Mouse (Mus musculus) ES-E14 (cell line): ENCODE results near the gene Alad. TPM values are rescaled to one million over a fixed set of nuclear protein-coding genes. Genes with fewer than 3 reads are reported as not detected.
A peak's percentile ranks its signal among the peaks of the same experiment; 100 is the strongest.

Source experiments
- DNase-seq: peaks from one replicate; pipeline ENCODE4 v3.0.0-alpha.2; 2013; ENCODE audit warnings: low read depth, low spot score
- H3K27ac ChIP-seq: 2 replicates; pipeline ENCODE4 v1.5.1; 2012; ENCODE audit warnings: low read depth, mild to moderate bottlenecking, low read length, moderate library complexity, mixed read lengths; ENCODE audit not compliant: poor library complexity, insufficient read depth, severe bottlenecking
- H3K36me3 ChIP-seq: 2 replicates; pipeline ENCODE4 v1.6.1; 2012; ENCODE audit warnings: mild to moderate bottlenecking, low read length, moderate library complexity, mixed read lengths; ENCODE audit not compliant: control insufficient read depth, poor library complexity, insufficient read depth, severe bottlenecking
- H3K4me1 ChIP-seq, 2 experiments: fragments of 150-350 bp in 1 of 2; sonication (generic) in 1 of 2; 2 replicates each; pipeline ENCODE4 v1.6.1; 2012; ENCODE audit warnings: low read length in 2 of 2, mild to moderate bottlenecking in 1 of 2, mixed read lengths in 1 of 2; ENCODE audit not compliant: control insufficient read depth in 2 of 2, insufficient read depth in 2 of 2, poor library complexity in 1 of 2
- H3K4me3 ChIP-seq, 2 experiments: fragments of 150-350 bp in 1 of 2; sonication (generic) in 1 of 2; 2 replicates each; pipeline ENCODE4 v1.5.1; 2012; ENCODE audit warnings: low read length in 2 of 2, low read depth in 1 of 2, mild to moderate bottlenecking in 1 of 2, mixed read lengths in 1 of 2; ENCODE audit not compliant: insufficient read depth in 1 of 2, poor library complexity in 1 of 2, severe bottlenecking in 1 of 2
- H3K9ac ChIP-seq: 2 replicates; pipeline ENCODE4 v1.6.1; 2012; ENCODE audit warnings: low read depth, mild to moderate bottlenecking, low read length, mixed read lengths; ENCODE audit not compliant: poor library complexity, insufficient read depth, severe bottlenecking
- H3K9me3 ChIP-seq: fragments of 150-350 bp; sonication (generic); 2 replicates; pipeline ENCODE4 v1.6.1; 2012; ENCODE audit warnings: low read depth, mild to moderate bottlenecking, low read length; ENCODE audit not compliant: control insufficient read depth, insufficient read depth
- CHD2 ChIP-seq: IDR thresholded peaks from 2 replicates; pipeline ENCODE4 v1.6.1; 2014; ENCODE audit warnings: mild to moderate bottlenecking, low read depth, low read length, inconsistent platforms
- HCFC1 ChIP-seq: IDR thresholded peaks from 2 replicates; pipeline ENCODE4 v1.6.1; 2012; ENCODE audit warnings: low read length, inconsistent platforms, borderline replicate concordance; ENCODE audit not compliant: insufficient read depth
- MAFK ChIP-seq: IDR thresholded peaks from 2 replicates; pipeline ENCODE4 v1.6.1; 2014; ENCODE audit warnings: mild to moderate bottlenecking, low read depth, low read length, inconsistent platforms; ENCODE audit not compliant: insufficient read depth
- ZC3H11A ChIP-seq: IDR thresholded peaks from 2 replicates; pipeline ENCODE4 v1.6.1; 2012; ENCODE audit warnings: low read depth, mild to moderate bottlenecking, inconsistent platforms, low read length, borderline replicate concordance
- ZNF384 ChIP-seq: IDR thresholded peaks from 2 replicates; pipeline ENCODE4 v1.6.1; 2012; ENCODE audit warnings: low read depth, low read length, inconsistent platforms
- in situ Hi-C, 2 experiments: fragments of 600-800 bp; cut with MboI; formaldehyde crosslinking; loops; one replicate each; pipeline ENCODE4 v1.15.1; 2025; ENCODE audit warnings: low sequenced_read_pairs in 2 of 2, inconsistent platforms in 1 of 2; ENCODE audit not compliant: unreplicated experiment in 2 of 2
- total RNA-seq: library from RNA; depleted of rRNA; stranded (reverse); fragments of 300-350 nt; gene quantifications from 2 replicates; pipeline ENCODE4 v1.2.3, GENCODE M21; 2012

Alad gene
- total RNA-seq, 1 experiment: 27.9 TPM

- H3K36me3 ChIP-seq: no peaks in the 10 kb centered on the region
- H3K27ac ChIP-seq: no peak overlapping the region
- in situ Hi-C loops: no loop called here
- no peaks in the 10 kb centered on the region for H3K4me1 ChIP-seq
- DNase-seq: no peak
- TF ChIP-seq HCFC1 (no peak), MAFK (no peak), ZNF384 (no peak), CHD2 (no peak), ZC3H11A (no peak)
- no peak overlapping the region for H3K9ac ChIP-seq
- no peak overlapping the region for H3K4me3 ChIP-seq
- H3K9me3 ChIP-seq: no peaks in the 10 kb centered on the region
Measured at GRCm38 (mm10) chr4:62477542-62478244, 42.0 kb downstream of the Alad start.

GRCm38 (mm10) chr4:62475793-62476192 is 43.9 kb downstream of the Alad start:
- in situ Hi-C loops: no loop called here
- TF ChIP-seq ZC3H11A (no peak), HCFC1 (no peak)
- no peaks in the 10 kb centered on the region for H3K9me3 ChIP-seq
- no peaks in the 10 kb centered on the region for H3K4me1 ChIP-seq
- H3K9ac ChIP-seq: no peak overlapping the region
- no peak overlapping the region for H3K4me3 ChIP-seq
- DNase-seq: no peak
- no peaks in the 10 kb centered on the region for H3K36me3 ChIP-seq
- no peak overlapping the region for H3K27ac ChIP-seq

- Histone ChIP-seq H3K4me3 (no peak overlapping the region), H3K36me3 (no peaks in the 10 kb centered on the region), H3K27ac (no peak overlapping the region), H3K9me3 (no peaks in the 10 kb centered on the region), H3K4me1 (no peaks in the 10 kb centered on the region), H3K9ac (no peak overlapping the region)
- in situ Hi-C loops: no loop called here
- TF ChIP-seq CHD2 (no peak), MAFK (no peak), ZNF384 (no peak)
- no peak for DNase-seq
Measured at GRCm38 (mm10) chr4:62475131-62475530, 44.6 kb downstream of the Alad start.

- Histone ChIP-seq H3K9me3 (no peaks in the 10 kb centered on the region), H3K36me3 (0 out of 2 replicates have a peak, but pooled peaks cover 4% of the 10 kb centered on the region), H3K4me3 (no peak overlapping the region), H3K27ac (no peak overlapping the region), H3K4me1 (0 out of 4 replicates have a peak, but pooled peaks cover 0 to 2% of the 10 kb centered on the region in 2 experiments), H3K9ac (no peak overlapping the region)
- in situ Hi-C loops: no loop called here
- DNase-seq: no peak
- TF ChIP-seq CHD2 (no peak), ZC3H11A (no peak), HCFC1 (no peak), MAFK (no peak), ZNF384 (no peak)
Measured at GRCm38 (mm10) chr4:62472071-62472470, 47.6 kb downstream of the Alad start.

GRCm38 (mm10) chr4:62470598-62471051 is 49.1 kb downstream of the Alad start, which contains the start of gene Wdr31:
Gene Wdr31 (minus strand): TSS chr4:62470896.
- Histone ChIP-seq H3K36me3 (0 out of 2 replicates have a peak, but pooled peaks cover 4% of the 10 kb centered on the region), H3K9me3 (no peaks in the 10 kb centered on the region), H3K9ac (peak within 1 kb of the TSS; percentile 70), H3K4me3 (peak within 1 kb of the TSS; percentile 71 to 73), H3K27ac (no peak within 1 kb of the TSS), H3K4me1 (0 out of 4 replicates have a peak, but pooled peaks cover 0 to 2% of the 10 kb centered on the region in 2 experiments)
- in situ Hi-C loops: no loop called here
- TF ChIP-seq MAFK (no peak), ZC3H11A (no peak), HCFC1 (peak; percentile 88), ZNF384 (no peak), CHD2 (no peak)
- DNase-seq: peak; percentile 69
